In genomic region chr15:97907202-97907601, GRCm38 (mm10) we compare ENCODE assay signal across 7 mouse cellular contexts. TPM values are rescaled to one million over a fixed set of nuclear protein-coding genes. Genes with fewer than 3 reads are reported as not detected.
DNase-seq lines count a peak whose midpoint lies in the region; ATAC-seq and TF ChIP-seq lines count a peak whose summit lies in the region.

No protein-coding gene starts in this region.

- peak overlapping the region; percentile 49 for H3K4me3 ChIP-seq in embryonic facial prominence, embryonic 14.5 days (ENCODE audit: low read depth, low read length)
- H3K4me3 ChIP-seq in limb, embryonic 12.5 days (replicated peaks), result peak overlapping the region; percentile 46; the same call in 1 of the 2 replicates
- H3K4me3 ChIP-seq in small intestine, adult 2 months (ENCODE audit: low read depth, low read length), result peak overlapping the region; percentile 97
- no peak overlapping the region for H3K4me3 ChIP-seq in left cerebral cortex, adult 2 months

- H3K36me3 ChIP-seq in embryonic facial prominence, embryonic 14.5 days (ENCODE audit: control insufficient read depth, insufficient read depth, low read length), result no peaks in the 10 kb centered on the region
- H3K36me3 ChIP-seq in limb, embryonic 12.5 days, result no peaks in the 10 kb centered on the region
- peaks cover 5% of the 10 kb centered on the region; the same call in 1 of the 2 replicates for H3K36me3 ChIP-seq in small intestine, adult 2 months (ENCODE audit: control insufficient read depth, insufficient read depth, low read length)

- peak overlapping the region; percentile 58; the same call in 1 of the 2 replicates for H3K9ac ChIP-seq in embryonic facial prominence, embryonic 14.5 days (ENCODE audit: low read depth, low read length)
- no peak overlapping the region for H3K9ac ChIP-seq in limb, embryonic 12.5 days (replicated peaks)

- peak; percentile 82; the same call in 1 of the 2 replicates for TF ChIP-seq POLR2A in small intestine, adult 2 months (IDR thresholded peaks at IDR 0.05; ENCODE audit: low read depth, low read length)

- peaks cover 11% of the 10 kb centered on the region for H3K4me1 ChIP-seq in embryonic facial prominence, embryonic 14.5 days (ENCODE audit: control insufficient read depth, insufficient read depth, low read length)
- peaks cover 20% of the 10 kb centered on the region for H3K4me1 ChIP-seq in limb, embryonic 12.5 days (replicated peaks)
- peaks cover 7% of the 10 kb centered on the region for H3K4me1 ChIP-seq in small intestine, adult 2 months (ENCODE audit: control insufficient read depth, insufficient read depth, insufficient read length, low read length)

- WGBS in embryonic facial prominence, embryonic 14.5 days, result 42% methylated on average over 5 of the region's 5 CpGs
- WGBS in limb, embryonic 12.5 days, result 49% methylated on average over 5 of the region's 5 CpGs
- 10% methylated on average over 5 of the region's 5 CpGs for WGBS in small intestine, adult 2 months

- H3K27me3 ChIP-seq in embryonic facial prominence, embryonic 14.5 days (replicated peaks; ENCODE audit: control insufficient read depth, insufficient read depth, low read length), result peaks cover 16% of the 10 kb centered on the region
- H3K27me3 ChIP-seq in limb, embryonic 12.5 days, result peaks cover 48% of the 10 kb centered on the region
- H3K27me3 ChIP-seq in small intestine, adult 2 months (ENCODE audit: control insufficient read depth, insufficient read depth, low read length), result no peaks in the 10 kb centered on the region

- TF ChIP-seq CTCF in small intestine, adult 2 months (IDR thresholded peaks at IDR 0.05; ENCODE audit: extremely low read depth, insufficient read length, insufficient replicate concordance, low read depth, low read length), result no peak
- no peak for TF ChIP-seq CTCF in left cerebral cortex, adult 2 months (IDR thresholded peaks at IDR 0.05)

- ATAC-seq in embryonic facial prominence, embryonic 14.5 days (ENCODE audit: low read depth), result no peak
- ATAC-seq in limb, embryonic 12.5 days (ENCODE audit: insufficient number of reproducible peaks, insufficient read depth, low FRiP score, low TSS enrichment, low read depth), result no peak
- ATAC-seq in erythroid progenitor cell, adult 5-6 weeks (replicated peaks; ENCODE audit: low FRiP score, poor library complexity, severe bottlenecking), result no peak

- DNase-seq in ovary, adult 18-20 months (ENCODE audit: low spot score), result peak; percentile 16
- no peak for DNase-seq in ovary, postnatal 14 days (ENCODE audit: low spot score)
- no peak for DNase-seq in embryonic facial prominence, embryonic 14.5 days (ENCODE audit: low spot score)
- DNase-seq in left cerebral cortex, adult 2 months (ENCODE audit: extremely low spot score in 1 of 2, low spot score in 2 of 2), result no peak

- peak overlapping the region; percentile 92 for H3K4me2 ChIP-seq in embryonic facial prominence, embryonic 14.5 days (ENCODE audit: low read depth, low read length)
- peak overlapping the region; percentile 84 for H3K4me2 ChIP-seq in limb, embryonic 12.5 days

- no peaks in the 10 kb centered on the region for H3K9me3 ChIP-seq in embryonic facial prominence, embryonic 14.5 days (ENCODE audit: control insufficient read depth, low read length)
- H3K9me3 ChIP-seq in limb, embryonic 12.5 days, result no peaks in the 10 kb centered on the region

- intact Hi-C loops in left cerebral cortex, adult 2 months (cut with DNase I), result no loop called here

- H3K27ac ChIP-seq in embryonic facial prominence, embryonic 14.5 days (replicated peaks; ENCODE audit: low read depth, low read length), result no peak overlapping the region
- no peak overlapping the region for H3K27ac ChIP-seq in limb, embryonic 12.5 days
- peak overlapping the region; percentile 97 for H3K27ac ChIP-seq in small intestine, adult 2 months (ENCODE audit: insufficient read depth, low read depth, low read length)
- H3K27ac ChIP-seq in left cerebral cortex, adult 2 months, result no peak overlapping the region

RNA-seq across cellular contexts. Expression of gene Vdr, which starts 3.2 kb away (rescaled TPM):
- 2.9 and 3.6 TPM in 2 replicates for polyA plus RNA-seq in embryonic facial prominence, embryonic 14.5 days (2014; fragmentation: Nextera tagmentation; extraction: Ambion mirVana)
- 0.24 and 0.42 TPM in 2 replicates for polyA plus RNA-seq in limb, embryonic 12.5 days (2016; fragmentation: Nextera tagmentation; extraction: Ambion mirVana)
- polyA plus RNA-seq in small intestine, adult 2 months (2012; rRNA removed), result 100 and 151 TPM in 2 replicates
- 0.84 TPM in 1 of 2 replicates, not detected in the other for total RNA-seq in erythroid progenitor cell, adult 5-6 weeks (2015; ENCODE audit: low replicate concordance)
- total RNA-seq in erythroid progenitor cell, adult 5-6 weeks (2017; ENCODE audit: low replicate concordance), result not detected in 2 replicates
- total RNA-seq in left cerebral cortex, adult 2 months (2021), result under 1 TPM; 0.32 to 0.79 TPM

RNA-seq across cellular contexts. Expression of gene Tmem106c, which starts 56.8 kb away (rescaled TPM):
- polyA plus RNA-seq in embryonic facial prominence, embryonic 14.5 days (2014; fragmentation: Nextera tagmentation; extraction: Ambion mirVana), result 47.2 and 51.6 TPM in 2 replicates
- polyA plus RNA-seq in limb, embryonic 12.5 days (2016; fragmentation: Nextera tagmentation; extraction: Ambion mirVana), result 30.9 and 33.9 TPM in 2 replicates
- polyA plus RNA-seq in small intestine, adult 2 months (2012; rRNA removed), result 7.1 and 8.6 TPM in 2 replicates
- 2.1 and 2.5 TPM in 2 replicates for total RNA-seq in erythroid progenitor cell, adult 5-6 weeks (2015; ENCODE audit: low replicate concordance)
- total RNA-seq in erythroid progenitor cell, adult 5-6 weeks (2017; ENCODE audit: low replicate concordance), result 3.9 and 4.9 TPM in 2 replicates
- 10 to 100 TPM; 26.6 to 31.7 TPM for total RNA-seq in left cerebral cortex, adult 2 months (2021)

Comparison
In these comparisons a context has a peak if more than half of its experiments do, and no peak if none do; other contexts are left out.
1. RNA of gene Vdr, which starts 3.2 kb away (polyA plus RNA-seq): 100 to 151 TPM in small intestine, adult 2 months; 2.9 to 3.6 TPM in embryonic facial prominence, embryonic 14.5 days and 0.24 to 0.42 TPM in limb, embryonic 12.5 days; every median in the first group is over 10 times any median in the second.